Mouse (Mus musculus) heart, adult 8-10 months (tissue): ENCODE data around the gene Lenep. TPM values are rescaled to one million over a fixed set of nuclear protein-coding genes. Genes with fewer than 3 reads are reported as not detected.

Experiments
- DNase-seq: peaks from one replicate; pipeline ENCODE4 v3.0.0; 2022; ENCODE audit warnings: low spot score
- total RNA-seq, 4 experiments: library from RNA; stranded (reverse); gene quantifications; 2 replicates each; pipeline ENCODE4 v1.2.4; 2022

Lenep gene
- total RNA-seq, 4 experiments from 2014 or later: 0.75 to 1.5 (median 1.2) TPM; not detected in 1

GRCm38 (mm10) chr3:89378394-89379067 lies 24.1 kb downstream of the Lenep start:
- DNase-seq: peak; percentile 53

- DNase-seq: no peak
Measured at GRCm38 (mm10) chr3:89377831-89378230, 24.8 kb downstream of the Lenep start.

GRCm38 (mm10) chr3:89373581-89374231 lies 28.9 kb downstream of the Lenep start:
- no peak for DNase-seq

GRCm38 (mm10) chr3:89367338-89367737 lies 35.3 kb downstream of the Lenep start:
- DNase-seq: no peak

GRCm38 (mm10) chr3:89365486-89366414 lies 36.8 kb downstream of the Lenep start:
- no peak for DNase-seq

- no peak for DNase-seq
Measured at GRCm38 (mm10) chr3:89365153-89365485, 37.5 kb downstream of the Lenep start, which contains the start of gene Dcst1. Dcst1 (minus strand) TSS chr3:89365253.

- no peak for DNase-seq
Measured at GRCm38 (mm10) chr3:89364631-89365030, 38.0 kb downstream of the Lenep start.

- no peak for DNase-seq
Measured at GRCm38 (mm10) chr3:89361675-89362074, 40.9 kb downstream of the Lenep start, which contains the start of gene Dcst2. Dcst2 (plus strand) TSS chr3:89361975.

- no peak for DNase-seq
Measured at GRCm38 (mm10) chr3:89360237-89360636, 42.4 kb downstream of the Lenep start.

- no peak for DNase-seq
Measured at GRCm38 (mm10) chr3:89359630-89360029, 43.0 kb downstream of the Lenep start.

- no peak for DNase-seq
Measured at GRCm38 (mm10) chr3:89356029-89356428, 46.6 kb downstream of the Lenep start.

- DNase-seq: no peak
Measured at GRCm38 (mm10) chr3:89355512-89355902, 47.1 kb downstream of the Lenep start.

- DNase-seq: peak; percentile 89
Measured at GRCm38 (mm10) chr3:89354816-89355511, 47.6 kb downstream of the Lenep start.

GRCm38 (mm10) chr3:89351271-89351670 lies 51.3 kb downstream of the Lenep start:
- DNase-seq: no peak

Other genes starting within 250 kb of the Lenep start
- gene Hcn3, start 242.6 kb downstream of the Lenep start, total RNA-seq: under 1 TPM in 3 of 4 experiments, not detected in 1; 0.12 to 0.75 (median 0.72) TPM
- gene Clk2, start 238.0 kb downstream of the Lenep start, total RNA-seq: 10 to 100 TPM; 14.6 to 19.3 (median 17.2) TPM
- gene Scamp3, start 225.3 kb downstream of the Lenep start, total RNA-seq: 10 to 100 TPM; 49.4 to 57.8 (median 53.3) TPM
- 1 to 10 TPM; 2.6 to 4.8 (median 4.3) TPM for gene Fam189b, start 219.7 kb downstream of the Lenep start, total RNA-seq
- 10 to 100 TPM; 17.0 to 19.8 (median 17.9) TPM for gene Gba, start 199.9 kb downstream of the Lenep start, total RNA-seq
- 1 to 10 TPM; 3.2 to 9.8 (median 4.0) TPM for gene Thbs3, start 187.6 kb downstream of the Lenep start, total RNA-seq
- gene Mtx1, start 175.7 kb downstream of the Lenep start, total RNA-seq: 10 to 100 TPM; 56.4 to 63.5 (median 59.5) TPM
- gene Muc1, start 173.7 kb downstream of the Lenep start, total RNA-seq: under 1 TPM in 3 of 4 experiments, not detected in 1; 0.13 to 0.63 (median 0.49) TPM
- 100 to 1,000 TPM in 1 of 4 experiments, 10 to 100 TPM in 3; 87.0 to 108 (median 89.4) TPM for gene Krtcap2, start 156.8 kb downstream of the Lenep start, total RNA-seq
- under 1 TPM; 0.34 to 0.87 (median 0.83) TPM for gene Trim46, start 156.5 kb downstream of the Lenep start, total RNA-seq
- gene Dpm3, start 143.4 kb downstream of the Lenep start, total RNA-seq: 10 to 100 TPM; 49.1 to 65.7 (median 53.6) TPM
- gene Slc50a1, start 132.2 kb downstream of the Lenep start, total RNA-seq: 10 to 100 TPM; 16.6 to 27.0 (median 21.0) TPM
- gene Efna1, start 121.7 kb downstream of the Lenep start, total RNA-seq: 10 to 100 TPM; 28.2 to 36.1 (median 32.6) TPM
- under 1 TPM in 1 of 4 experiments, not detected in 3; 0.11 TPM for gene Efna3, start 79.8 kb downstream of the Lenep start, total RNA-seq
- gene Efna4, start 64.8 kb downstream of the Lenep start, total RNA-seq: under 1 TPM in 3 of 4 experiments, not detected in 1; 0.19 to 0.34 (median 0.27) TPM
- gene Adam15, start 52.8 kb downstream of the Lenep start, total RNA-seq: 10 to 100 TPM; 43.3 to 52.5 (median 48.6) TPM
- not detected for gene Dcst2, start 40.8 kb downstream of the Lenep start, total RNA-seq
- gene Dcst1, start 37.5 kb downstream of the Lenep start, total RNA-seq: not detected
- 10 to 100 TPM; 19.6 to 23.2 (median 22.9) TPM for gene Zbtb7b, start 8.0 kb downstream of the Lenep start, total RNA-seq
- 10 to 100 TPM; 55.5 to 71.8 (median 67.9) TPM for gene Flad1, start 9.1 kb upstream of the Lenep start, total RNA-seq
- 1 to 10 TPM; 3.8 to 5.4 (median 4.2) TPM for gene Cks1b, start 15.6 kb upstream of the Lenep start, total RNA-seq
- 10 to 100 TPM; 33.3 to 37.7 (median 36.5) TPM for gene Shc1, start 15.7 kb upstream of the Lenep start, total RNA-seq
- 10 to 100 TPM; 13.3 to 17.9 (median 14.9) TPM for gene Pygo2, start 27.4 kb upstream of the Lenep start, total RNA-seq
- 10 to 100 TPM; 67.8 to 74.7 (median 71.2) TPM for gene Pbxip1, start 33.9 kb upstream of the Lenep start, total RNA-seq
- gene Pmvk, start 51.7 kb upstream of the Lenep start, total RNA-seq: 1 to 10 TPM; 5.5 to 8.6 (median 7.5) TPM
- 1 to 10 TPM; 2.1 to 3.4 (median 2.4) TPM for gene Kcnn3, start 117.4 kb upstream of the Lenep start, total RNA-seq